Mouse (Mus musculus): ENCODE results near the gene Pdzd2. TPM values are rescaled to one million over a fixed set of nuclear protein-coding genes. Genes with fewer than 3 reads are reported as not detected.

The Pdzd2 gene
- polyA plus RNA-seq, 1 experiment = 4.2 TPM

DNA sequence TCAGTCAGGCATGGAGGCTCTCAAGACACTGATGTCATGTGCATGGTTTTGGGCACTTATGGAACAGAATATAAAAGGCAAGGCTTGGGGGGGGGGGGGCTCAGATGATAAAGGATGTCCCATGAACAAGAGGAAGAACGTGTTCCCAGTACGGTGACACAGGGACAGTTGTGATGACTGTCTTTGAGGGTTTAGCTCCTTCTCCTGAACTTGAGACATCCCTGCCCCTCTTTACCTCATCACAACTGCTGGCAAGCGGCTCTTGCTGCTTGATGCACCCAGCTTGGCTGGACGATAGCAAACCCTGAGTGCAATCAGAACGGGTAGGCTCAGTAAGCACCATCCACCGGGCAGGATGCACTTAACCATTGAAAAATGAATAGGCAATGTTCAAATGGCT is 192.9 kb downstream of the Pdzd2 start:
- Histone ChIP-seq H3K4me3 (ENCODE audit: control insufficient read depth, insufficient read depth, low read length) (no peak overlapping the region), H3K4me1 (replicated peaks; ENCODE audit: control insufficient read depth, insufficient read depth, low read length) (peaks cover 12% of the 10 kb centered on the region), H3K27ac (ENCODE audit: control insufficient read depth, insufficient read depth, low read length) (no peak overlapping the region), H3K27me3 (ENCODE audit: control insufficient read depth, insufficient read depth, low read length) (no peaks in the 10 kb centered on the region), H3K36me3 (ENCODE audit: control insufficient read depth, insufficient read depth, low read length) (no peaks in the 10 kb centered on the region)
- DNase-seq = no peak
- no peak for TF ChIP-seq POLR2A (IDR thresholded peaks at IDR 0.05; ENCODE audit: control insufficient read depth, extremely low read depth, insufficient read depth, low read length, poor library complexity)
- no peak for TF ChIP-seq CTCF (IDR thresholded peaks at IDR 0.05; ENCODE audit: borderline replicate concordance, control insufficient read depth, extremely low read depth, insufficient read depth, low read length, poor library complexity)
- 92% methylated on average over 6 of the region's 6 CpGs for whole genome bisulfite sequencing

DNA sequence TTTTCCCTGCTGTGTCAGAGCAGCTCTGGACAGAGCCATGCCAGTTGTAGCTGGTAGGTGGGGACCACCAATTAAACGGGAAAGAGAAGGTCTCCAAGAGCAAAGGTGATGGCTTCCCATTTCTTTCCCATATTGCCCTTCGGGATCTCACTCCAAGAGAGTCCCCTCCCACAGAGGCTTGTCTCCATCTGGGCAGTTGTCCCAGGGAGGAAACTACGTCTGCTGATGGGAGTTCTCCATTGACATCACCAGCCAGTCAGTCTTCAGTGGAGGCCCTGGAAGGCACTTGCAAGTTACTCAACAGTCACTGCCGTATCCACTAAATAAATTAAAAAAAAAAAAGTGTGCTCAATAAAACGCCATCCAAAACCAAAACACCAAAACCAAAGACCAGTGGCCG is 194.1 kb downstream of the Pdzd2 start:
- Histone ChIP-seq H3K27me3 (ENCODE audit: control insufficient read depth, insufficient read depth, low read length) (no peaks in the 10 kb centered on the region), H3K4me1 (replicated peaks; ENCODE audit: control insufficient read depth, insufficient read depth, low read length) (peaks cover 12% of the 10 kb centered on the region), H3K4me3 (ENCODE audit: control insufficient read depth, insufficient read depth, low read length) (no peak overlapping the region), H3K27ac (ENCODE audit: control insufficient read depth, insufficient read depth, low read length) (no peak overlapping the region), H3K36me3 (ENCODE audit: control insufficient read depth, insufficient read depth, low read length) (no peaks in the 10 kb centered on the region)
- no peak for DNase-seq
- TF ChIP-seq POLR2A (IDR thresholded peaks at IDR 0.05; ENCODE audit: control insufficient read depth, extremely low read depth, insufficient read depth, low read length, poor library complexity) (no peak), CTCF (IDR thresholded peaks at IDR 0.05; ENCODE audit: borderline replicate concordance, control insufficient read depth, extremely low read depth, insufficient read depth, low read length, poor library complexity) (no peak)
- WGBS = 91% methylated on average over 6 of the region's 6 CpGs

- WGBS = 90% methylated on average over 3 of the region's 3 CpGs
- H3K4me3 ChIP-seq (ENCODE audit: control insufficient read depth, insufficient read depth, low read length) = no peak overlapping the region
- H3K27me3 ChIP-seq (ENCODE audit: control insufficient read depth, insufficient read depth, low read length) = no peaks in the 10 kb centered on the region
- H3K36me3 ChIP-seq (ENCODE audit: control insufficient read depth, insufficient read depth, low read length) = no peaks in the 10 kb centered on the region
- no peak overlapping the region for H3K27ac ChIP-seq (ENCODE audit: control insufficient read depth, insufficient read depth, low read length)
- TF ChIP-seq POLR2A (IDR thresholded peaks at IDR 0.05; ENCODE audit: control insufficient read depth, extremely low read depth, insufficient read depth, low read length, poor library complexity) (no peak), CTCF (IDR thresholded peaks at IDR 0.05; ENCODE audit: borderline replicate concordance, control insufficient read depth, extremely low read depth, insufficient read depth, low read length, poor library complexity) (no peak)
- DNase-seq = no peak
- peaks cover 12% of the 10 kb centered on the region for H3K4me1 ChIP-seq (replicated peaks; ENCODE audit: control insufficient read depth, insufficient read depth, low read length)
Measured at GRCm38 (mm10) chr15:12545220-12545619, 194.5 kb downstream of the Pdzd2 start.

- H3K27me3 ChIP-seq (ENCODE audit: control insufficient read depth, insufficient read depth, low read length) = no peaks in the 10 kb centered on the region
- no peaks in the 10 kb centered on the region for H3K4me1 ChIP-seq (replicated peaks; ENCODE audit: control insufficient read depth, insufficient read depth, low read length)
- H3K36me3 ChIP-seq (ENCODE audit: control insufficient read depth, insufficient read depth, low read length) = no peaks in the 10 kb centered on the region
Measured at GRCm38 (mm10) chr15:12543686-12544325, 195.9 kb downstream of the Pdzd2 start.

DNA sequence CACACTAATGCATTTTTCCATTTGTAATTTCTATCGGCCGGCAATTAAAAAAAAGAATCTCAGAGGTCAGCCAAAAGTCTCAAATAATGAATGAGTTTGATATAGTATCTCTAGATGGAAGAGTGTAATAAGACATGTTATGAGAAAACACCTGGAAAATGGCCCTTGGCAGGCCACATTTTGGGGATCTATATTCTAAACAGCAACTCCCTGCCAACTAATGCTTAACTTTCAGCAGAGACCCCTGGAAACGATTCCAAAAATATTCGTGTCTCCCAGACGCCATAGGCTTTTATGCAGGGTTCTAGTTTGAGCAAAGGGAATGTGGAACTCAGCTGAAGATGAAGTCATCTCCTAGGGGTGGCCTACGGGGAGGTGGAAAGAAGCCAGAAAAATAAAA is 197.4 kb downstream of the Pdzd2 start:
- DNase-seq = no peak
- Histone ChIP-seq H3K27me3 (ENCODE audit: control insufficient read depth, insufficient read depth, low read length) (no peaks in the 10 kb centered on the region), H3K36me3 (ENCODE audit: control insufficient read depth, insufficient read depth, low read length) (no peaks in the 10 kb centered on the region), H3K4me3 (ENCODE audit: control insufficient read depth, insufficient read depth, low read length) (no peak overlapping the region), H3K27ac (ENCODE audit: control insufficient read depth, insufficient read depth, low read length) (no peak overlapping the region), H3K4me1 (replicated peaks; ENCODE audit: control insufficient read depth, insufficient read depth, low read length) (no peaks in the 10 kb centered on the region)
- TF ChIP-seq POLR2A (IDR thresholded peaks at IDR 0.05; ENCODE audit: control insufficient read depth, extremely low read depth, insufficient read depth, low read length, poor library complexity) (no peak), CTCF (IDR thresholded peaks at IDR 0.05; ENCODE audit: borderline replicate concordance, control insufficient read depth, extremely low read depth, insufficient read depth, low read length, poor library complexity) (no peak)
- WGBS = 92% methylated on average over 6 of the region's 6 CpGs

More at GRCm38 (mm10) chr15:12543686-12544325, 195.9 kb downstream of the Pdzd2 start:
- no peak for DNase-seq
- no peak overlapping the region for H3K27ac ChIP-seq (ENCODE audit: control insufficient read depth, insufficient read depth, low read length)
- TF ChIP-seq CTCF (IDR thresholded peaks at IDR 0.05; ENCODE audit: borderline replicate concordance, control insufficient read depth, extremely low read depth, insufficient read depth, low read length, poor library complexity) = no peak
- no peak for TF ChIP-seq POLR2A (IDR thresholded peaks at IDR 0.05; ENCODE audit: control insufficient read depth, extremely low read depth, insufficient read depth, low read length, poor library complexity)
- no peak overlapping the region for H3K4me3 ChIP-seq (ENCODE audit: control insufficient read depth, insufficient read depth, low read length)
- WGBS = 94% methylated on average over 13 of the region's 13 CpGs

DNA sequence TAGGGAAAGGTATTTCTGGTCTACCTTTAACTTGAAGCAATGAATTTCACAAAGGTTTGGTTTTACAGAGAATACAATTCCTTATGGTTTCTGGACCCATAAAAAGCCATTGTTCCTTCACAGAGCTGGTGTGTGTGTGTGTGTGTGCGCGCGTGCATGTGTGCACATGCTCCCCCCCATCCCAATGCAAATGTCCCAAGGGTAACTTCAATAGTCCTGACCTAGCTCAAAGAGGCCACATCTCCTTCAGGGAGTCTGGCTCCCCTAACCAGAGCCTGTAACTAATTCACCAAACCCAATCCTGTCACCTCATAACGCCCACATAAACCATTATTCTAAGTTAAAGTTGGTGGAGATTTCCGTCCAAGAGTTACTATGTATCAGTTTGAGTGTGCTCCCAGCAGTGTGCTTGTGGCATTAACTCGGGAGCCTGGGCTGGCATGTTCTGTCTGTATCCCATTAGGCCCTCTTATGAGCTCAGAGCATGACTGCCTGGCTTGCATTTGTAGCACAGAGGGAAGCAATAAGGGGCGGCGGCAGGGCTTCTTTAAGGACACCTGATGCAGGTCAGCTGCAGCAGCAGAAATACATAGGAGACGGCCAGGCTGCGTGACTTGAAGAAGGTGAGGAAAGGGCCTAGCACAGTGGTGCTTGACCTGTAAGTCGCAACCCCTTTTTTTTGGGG is 200.0 kb downstream of the Pdzd2 start:
- no peaks in the 10 kb centered on the region for H3K4me1 ChIP-seq (replicated peaks; ENCODE audit: control insufficient read depth, insufficient read depth, low read length)
- H3K4me3 ChIP-seq (ENCODE audit: control insufficient read depth, insufficient read depth, low read length) = no peak overlapping the region
- WGBS = 98% methylated on average over 11 of the region's 11 CpGs
- TF ChIP-seq POLR2A (IDR thresholded peaks at IDR 0.05; ENCODE audit: control insufficient read depth, extremely low read depth, insufficient read depth, low read length, poor library complexity) (no peak), CTCF (IDR thresholded peaks at IDR 0.05; ENCODE audit: borderline replicate concordance, control insufficient read depth, extremely low read depth, insufficient read depth, low read length, poor library complexity) (no peak)
- no peaks in the 10 kb centered on the region for H3K36me3 ChIP-seq (ENCODE audit: control insufficient read depth, insufficient read depth, low read length)
- DNase-seq = no peak
- no peak overlapping the region for H3K27ac ChIP-seq (ENCODE audit: control insufficient read depth, insufficient read depth, low read length)
- no peaks in the 10 kb centered on the region for H3K27me3 ChIP-seq (ENCODE audit: control insufficient read depth, insufficient read depth, low read length)
